Mouse (Mus musculus) forebrain, embryonic 15.5 days (tissue): ENCODE data around the gene Il4ra. TPM values are rescaled to one million over a fixed set of nuclear protein-coding genes. Genes with fewer than 3 reads are reported as not detected.

Experiments
- ATAC-seq: fragments of 200-750 bp; cut with Nextera tagmentation; replicated peaks from 2 replicates; pipeline ENCODE4 v1.8.0; 2017; ENCODE audit warnings: mild to moderate bottlenecking, moderate TSS enrichment, moderate library complexity
- H3K27ac ChIP-seq: fragments of 300-500 bp; sonication (generic); replicated peaks from 2 replicates; pipeline ENCODE4 v1.5.1; 2015; ENCODE audit warnings: mild to moderate bottlenecking, inconsistent platforms
- H3K27me3 ChIP-seq: fragments of 300-500 bp; sonication (generic); 2 replicates; pipeline ENCODE4 v1.6.1; 2015; ENCODE audit warnings: inconsistent platforms
- H3K36me3 ChIP-seq: fragments of 300-500 bp; sonication (generic); 2 replicates; pipeline ENCODE4 v1.6.1; 2015; ENCODE audit warnings: mild to moderate bottlenecking, inconsistent platforms
- H3K4me1 ChIP-seq: fragments of 300-500 bp; sonication (generic); 2 replicates; pipeline ENCODE4 v1.6.1; 2015; ENCODE audit warnings: inconsistent platforms
- H3K4me2 ChIP-seq: fragments of 300-500 bp; sonication (generic); replicated peaks from 2 replicates; pipeline ENCODE4 v1.6.1; 2015; ENCODE audit warnings: mild to moderate bottlenecking, inconsistent platforms
- H3K4me3 ChIP-seq: fragments of 300-500 bp; sonication (generic); 2 replicates; pipeline ENCODE4 v1.5.1; 2015; ENCODE audit warnings: mild to moderate bottlenecking, inconsistent platforms
- H3K9ac ChIP-seq: fragments of 300-500 bp; sonication (generic); replicated peaks from 2 replicates; pipeline ENCODE4 v1.6.1; 2015; ENCODE audit warnings: mild to moderate bottlenecking, inconsistent platforms
- H3K9me3 ChIP-seq: fragments of 300-500 bp; sonication (generic); 2 replicates; pipeline ENCODE4 v1.6.1; 2016; ENCODE audit warnings: inconsistent platforms
- WGBS: fragments of 180-500 bp; shearing (Covaris S2); methylation state at CpG from one replicate; pipeline ENCODE4 v1.1.7; 2015; ENCODE audit warnings: mixed read lengths; 5-methylcytosine and 5-hydroxymethylcytosine counted together
- polyA plus RNA-seq: library from polyadenylated mRNA; unstranded; fragments of >200 nt; fragmentation: Nextera tagmentation; extraction: Ambion mirVana; gene quantifications from 2 replicates; pipeline ENCODE4 v1.2.1, GENCODE M21; 2015

Gene Il4ra
- polyA plus RNA-seq, 1 experiment from 2014 or later: 2.2 TPM

DNA sequence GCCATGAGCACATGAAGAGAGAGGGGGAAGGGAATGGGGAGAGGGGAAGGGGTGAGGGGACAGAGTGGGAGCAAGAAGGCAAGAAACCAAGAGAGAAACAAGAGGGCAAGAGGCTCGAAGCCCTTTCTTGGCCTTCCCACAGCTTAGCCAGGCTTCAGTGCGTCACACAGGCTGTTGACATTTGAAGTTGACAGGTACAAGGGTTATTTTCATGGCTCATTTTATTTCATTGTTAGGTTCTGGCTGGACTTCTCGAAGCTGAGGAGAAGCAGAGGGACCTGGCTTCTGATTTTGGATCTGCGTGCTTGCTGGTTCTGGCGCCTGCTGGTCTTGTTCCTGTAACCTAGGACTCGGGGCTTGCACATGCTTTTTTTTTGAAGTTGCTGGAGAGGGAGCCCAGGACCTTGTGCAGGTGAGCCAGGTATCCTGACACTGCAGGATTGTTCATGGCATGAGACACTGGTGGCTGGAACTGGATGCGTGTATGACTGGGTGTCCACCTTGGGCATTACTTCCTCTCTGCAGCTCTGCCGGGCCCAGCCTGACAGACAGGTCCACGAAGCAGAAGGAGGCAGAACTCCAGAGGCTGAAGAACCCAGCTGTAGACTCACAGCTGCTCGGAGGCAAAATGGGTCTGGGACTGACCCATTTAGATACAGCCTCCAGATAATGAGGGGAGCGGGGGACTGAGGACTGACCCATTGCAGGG is 12.6 kb downstream of the Il4ra start:
- 81% methylated on average over 11 of the region's 11 CpGs for WGBS
- ATAC-seq: no peak
- H3K27me3 ChIP-seq: no peaks in the 10 kb centered on the region

DNA sequence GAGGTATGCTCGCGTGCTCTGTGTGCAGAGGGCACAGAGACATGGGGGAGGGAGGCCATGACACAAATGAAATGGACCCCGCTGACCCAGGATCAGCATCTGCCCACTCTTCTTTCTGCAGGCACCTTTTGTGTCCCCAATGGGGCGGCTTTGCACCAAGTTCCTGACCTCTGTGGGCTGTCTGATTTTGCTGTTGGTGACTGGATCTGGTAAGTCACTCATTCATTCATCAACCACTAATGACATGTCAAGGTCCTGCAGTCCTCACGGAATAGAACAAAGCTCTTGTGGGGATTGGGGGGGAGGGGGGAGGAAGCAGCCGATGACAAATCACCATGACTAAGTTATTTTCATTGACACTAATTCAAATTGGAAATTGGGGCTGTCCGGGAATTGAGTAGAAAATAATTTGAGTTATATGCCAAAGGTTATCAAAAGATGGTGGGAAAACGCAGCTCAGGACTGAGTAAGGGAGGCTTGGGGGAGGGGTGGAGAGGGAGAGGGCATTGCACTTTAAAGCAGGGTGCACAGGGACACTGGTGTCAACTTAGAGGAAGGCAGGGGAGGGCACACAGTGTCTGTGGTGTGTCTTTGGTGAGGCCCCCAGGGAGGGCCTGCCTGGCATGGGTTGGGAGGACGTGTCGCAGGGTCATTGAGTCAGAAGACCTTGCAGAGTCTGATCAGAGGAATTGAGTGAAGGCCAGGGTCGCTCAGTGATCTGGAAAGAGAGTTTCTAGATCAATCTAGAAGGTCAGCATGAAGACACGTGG is 13.8 kb downstream of the Il4ra start:
- no peak overlapping the region for H3K27ac ChIP-seq
- H3K4me3 ChIP-seq: no peak overlapping the region
- no peaks in the 10 kb centered on the region for H3K36me3 ChIP-seq
- H3K27me3 ChIP-seq: no peaks in the 10 kb centered on the region
- H3K9ac ChIP-seq: no peak overlapping the region
- H3K9me3 ChIP-seq: no peaks in the 10 kb centered on the region
- H3K4me2 ChIP-seq: no peak overlapping the region
- WGBS: 70% methylated on average over 12 of the region's 12 CpGs
- H3K4me1 ChIP-seq: no peaks in the 10 kb centered on the region
- no peak for ATAC-seq

More for the DNA sequence above, 12.6 kb downstream of the Il4ra start:
- no peaks in the 10 kb centered on the region for H3K4me1 ChIP-seq
- H3K36me3 ChIP-seq: no peaks in the 10 kb centered on the region
- H3K4me3 ChIP-seq: no peak overlapping the region
- no peak overlapping the region for H3K4me2 ChIP-seq
- no peak overlapping the region for H3K9ac ChIP-seq
- H3K27ac ChIP-seq: no peak overlapping the region
- no peaks in the 10 kb centered on the region for H3K9me3 ChIP-seq

DNA sequence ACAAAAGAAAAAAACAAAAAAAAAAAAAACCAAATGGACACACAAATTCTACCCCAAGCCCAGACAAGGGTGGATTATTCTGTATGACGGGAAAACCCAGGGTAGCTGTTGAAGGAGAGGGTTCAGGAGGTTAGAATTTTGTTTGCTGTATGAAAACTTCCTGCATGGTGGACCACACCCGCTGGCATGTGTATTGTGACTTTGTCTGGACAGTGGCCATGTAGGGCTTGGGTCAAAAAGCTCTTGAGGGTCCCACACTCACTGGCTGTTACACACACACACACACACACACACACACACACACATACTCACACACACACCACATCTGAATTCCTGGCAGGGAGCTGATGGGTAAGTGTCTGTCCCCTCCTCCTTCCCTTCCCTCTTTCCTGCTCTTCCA is 14.5 kb downstream of the Il4ra start:
- H3K9ac ChIP-seq: no peak overlapping the region
- no peaks in the 10 kb centered on the region for H3K27me3 ChIP-seq
- no peaks in the 10 kb centered on the region for H3K9me3 ChIP-seq
- WGBS: 82% methylated on average over 2 of the region's 2 CpGs
- no peaks in the 10 kb centered on the region for H3K36me3 ChIP-seq
- ATAC-seq: no peak
- no peaks in the 10 kb centered on the region for H3K4me1 ChIP-seq
- H3K4me3 ChIP-seq: no peak overlapping the region
- no peak overlapping the region for H3K4me2 ChIP-seq
- no peak overlapping the region for H3K27ac ChIP-seq

DNA sequence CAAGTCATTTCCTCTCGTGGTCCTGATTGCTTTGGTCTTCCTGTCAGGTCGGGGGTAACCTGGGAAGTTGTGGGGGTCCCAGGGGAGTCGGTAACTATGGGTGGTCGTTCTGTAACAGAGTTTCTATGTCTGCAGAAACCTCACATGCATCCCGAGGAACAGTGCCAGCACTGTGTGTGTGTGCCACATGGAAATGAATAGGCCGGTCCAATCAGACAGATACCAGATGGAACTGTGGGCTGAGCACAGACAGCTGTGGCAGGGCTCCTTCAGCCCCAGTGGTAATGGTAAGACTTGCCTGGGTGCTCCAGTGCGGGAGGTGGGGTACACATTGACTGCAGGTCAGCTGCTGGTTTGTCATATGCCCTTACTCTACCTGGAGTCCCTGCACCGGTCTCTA is 17.0 kb downstream of the Il4ra start:
- WGBS: 75% methylated on average over 8 of the region's 8 CpGs
- H3K9ac ChIP-seq: no peak overlapping the region

DNA sequence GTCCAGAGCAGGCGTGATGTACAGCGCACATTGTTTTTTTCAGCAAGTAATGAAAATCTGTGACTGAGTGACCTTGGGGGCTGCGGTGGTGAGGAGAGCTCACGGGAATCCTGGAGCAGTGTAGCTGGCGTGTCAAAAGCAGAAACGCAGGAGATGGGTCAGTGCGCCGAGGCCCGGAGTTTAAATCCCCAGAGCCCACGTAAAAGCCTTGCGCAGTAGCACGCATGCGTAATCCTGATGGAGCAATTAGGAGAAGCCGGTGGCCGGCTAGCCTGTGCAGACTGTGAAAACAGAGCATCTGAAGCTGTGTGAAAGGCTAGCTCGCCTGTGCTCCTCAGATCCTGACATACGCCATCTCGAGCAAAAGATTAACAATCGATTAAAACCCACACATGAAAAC is 20.0 kb downstream of the Il4ra start:
- WGBS: 82% methylated on average over 19 of the region's 19 CpGs
- Histone ChIP-seq H3K4me2 (no peak overlapping the region), H3K36me3 (no peaks in the 10 kb centered on the region), H3K4me1 (peaks cover under 1% of the 10 kb centered on the region; the same call in 1 of the 2 replicates), H3K9ac (no peak overlapping the region), H3K27me3 (no peaks in the 10 kb centered on the region), H3K4me3 (no peak overlapping the region), H3K9me3 (no peaks in the 10 kb centered on the region), H3K27ac (no peak overlapping the region)
- ATAC-seq: no peak

More for the DNA sequence above, 17.0 kb downstream of the Il4ra start:
- H3K4me2 ChIP-seq: no peak overlapping the region
- no peak for ATAC-seq
- no peaks in the 10 kb centered on the region for H3K4me1 ChIP-seq
- H3K27me3 ChIP-seq: no peaks in the 10 kb centered on the region
- no peaks in the 10 kb centered on the region for H3K9me3 ChIP-seq
- H3K36me3 ChIP-seq: no peaks in the 10 kb centered on the region
- H3K4me3 ChIP-seq: no peak overlapping the region
- no peak overlapping the region for H3K27ac ChIP-seq

DNA sequence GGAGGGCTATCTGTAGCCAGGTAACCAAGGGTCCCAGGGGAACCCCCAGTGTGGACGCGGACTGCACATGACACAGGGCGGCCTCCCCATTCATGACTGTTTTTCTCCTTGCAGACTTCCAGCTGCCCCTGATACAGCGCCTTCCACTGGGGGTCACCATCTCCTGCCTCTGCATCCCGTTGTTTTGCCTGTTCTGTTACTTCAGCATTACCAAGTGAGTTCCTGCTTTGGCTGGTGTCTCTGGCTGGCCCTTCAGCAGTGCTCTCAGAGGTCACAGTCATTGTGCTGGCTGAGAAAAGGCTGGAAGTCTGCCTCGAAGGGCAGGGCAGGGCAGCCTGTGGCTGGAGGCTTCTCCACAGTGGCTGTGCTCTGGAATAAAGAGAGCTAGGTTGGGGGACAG is 20.8 kb downstream of the Il4ra start:
- Histone ChIP-seq H3K9ac (no peak overlapping the region), H3K9me3 (no peaks in the 10 kb centered on the region), H3K4me1 (peaks cover 7% of the 10 kb centered on the region; the same call in 1 of the 2 replicates), H3K27me3 (no peaks in the 10 kb centered on the region), H3K4me2 (no peak overlapping the region), H3K36me3 (no peaks in the 10 kb centered on the region), H3K4me3 (no peak overlapping the region), H3K27ac (no peak overlapping the region)
- 79% methylated on average over 6 of the region's 6 CpGs for WGBS
- ATAC-seq: no peak

DNA sequence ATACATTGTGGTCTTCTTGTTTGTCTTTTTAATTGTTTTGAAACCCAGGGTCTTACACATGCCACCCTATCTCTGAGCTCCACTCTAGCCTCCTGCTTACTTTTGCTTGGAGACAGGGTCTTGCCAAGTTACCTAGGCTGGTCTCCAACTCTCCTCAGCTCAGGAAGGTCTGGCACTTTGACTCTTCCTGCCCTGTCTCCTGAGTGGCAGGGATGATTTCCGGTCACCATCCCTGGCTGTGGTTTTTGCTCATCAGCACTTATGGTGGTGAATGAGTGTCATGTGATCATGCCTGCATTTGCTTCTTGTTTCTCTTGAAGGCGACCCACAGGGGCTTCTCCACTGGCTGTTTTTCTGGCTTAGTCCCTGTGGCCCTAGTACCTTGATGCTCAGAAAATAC is 21.9 kb downstream of the Il4ra start:
- WGBS: 82% methylated on average over 2 of the region's 2 CpGs
- Histone ChIP-seq H3K4me3 (no peak overlapping the region), H3K4me2 (no peak overlapping the region), H3K4me1 (peaks cover 7% of the 10 kb centered on the region; the same call in 1 of the 2 replicates), H3K36me3 (no peaks in the 10 kb centered on the region), H3K9me3 (no peaks in the 10 kb centered on the region), H3K27ac (no peak overlapping the region), H3K9ac (no peak overlapping the region), H3K27me3 (no peaks in the 10 kb centered on the region)
- no peak for ATAC-seq

DNA sequence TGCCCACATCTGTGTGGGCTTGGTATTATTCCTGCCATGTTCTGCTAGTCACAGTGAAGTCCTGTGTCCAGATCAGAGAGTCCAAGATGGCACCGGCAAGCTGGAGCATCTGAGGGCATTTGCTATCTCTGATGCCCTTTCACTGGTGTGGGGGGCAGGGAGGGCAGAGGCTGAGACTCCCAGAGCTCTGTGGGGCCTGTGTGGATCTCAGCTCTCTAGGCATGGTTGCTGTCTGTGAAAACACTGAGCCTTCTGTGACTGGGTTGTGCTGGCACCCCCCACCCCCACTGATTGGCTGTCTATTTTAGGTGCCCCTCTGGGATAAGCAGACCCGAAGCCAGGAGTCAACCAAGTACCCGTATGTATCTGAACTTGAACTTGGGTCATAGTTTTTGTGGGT is 22.9 kb downstream of the Il4ra start:
- H3K36me3 ChIP-seq: no peaks in the 10 kb centered on the region
- H3K4me3 ChIP-seq: no peak overlapping the region
- no peak overlapping the region for H3K9ac ChIP-seq
- H3K4me2 ChIP-seq: no peak overlapping the region
- H3K27ac ChIP-seq: no peak overlapping the region
- H3K9me3 ChIP-seq: no peaks in the 10 kb centered on the region
- no peaks in the 10 kb centered on the region for H3K27me3 ChIP-seq
- ATAC-seq: no peak
- 88% methylated on average over 3 of the region's 3 CpGs for WGBS
- H3K4me1 ChIP-seq: peaks cover 7% of the 10 kb centered on the region; the same call in 1 of the 2 replicates

DNA sequence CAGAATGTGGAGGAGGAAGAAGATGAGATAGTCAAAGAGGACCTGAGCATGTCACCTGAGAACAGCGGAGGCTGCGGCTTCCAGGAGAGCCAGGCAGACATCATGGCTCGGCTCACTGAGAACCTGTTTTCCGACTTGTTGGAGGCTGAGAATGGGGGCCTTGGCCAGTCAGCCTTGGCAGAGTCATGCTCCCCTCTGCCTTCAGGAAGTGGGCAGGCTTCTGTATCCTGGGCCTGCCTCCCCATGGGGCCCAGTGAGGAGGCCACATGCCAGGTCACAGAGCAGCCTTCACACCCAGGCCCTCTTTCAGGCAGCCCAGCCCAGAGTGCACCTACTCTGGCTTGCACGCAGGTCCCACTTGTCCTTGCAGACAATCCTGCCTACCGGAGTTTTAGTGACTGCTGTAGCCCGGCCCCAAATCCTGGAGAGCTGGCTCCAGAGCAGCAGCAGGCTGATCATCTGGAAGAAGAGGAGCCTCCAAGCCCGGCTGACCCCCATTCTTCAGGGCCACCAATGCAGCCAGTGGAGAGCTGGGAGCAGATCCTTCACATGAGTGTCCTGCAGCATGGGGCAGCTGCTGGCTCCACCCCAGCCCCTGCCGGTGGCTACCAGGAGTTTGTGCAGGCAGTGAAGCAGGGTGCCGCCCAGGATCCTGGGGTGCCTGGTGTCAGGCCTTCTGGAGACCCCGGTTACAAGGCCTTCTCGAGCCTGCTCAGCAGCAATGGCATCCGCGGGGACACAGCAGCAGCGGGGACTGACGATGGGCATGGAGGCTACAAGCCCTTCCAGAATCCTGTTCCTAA is 24.0 kb downstream of the Il4ra start:
- WGBS: 88% methylated on average over 16 of the region's 16 CpGs
- Histone ChIP-seq H3K9me3 (no peaks in the 10 kb centered on the region), H3K4me2 (no peak overlapping the region), H3K36me3 (no peaks in the 10 kb centered on the region), H3K9ac (no peak overlapping the region), H3K4me3 (no peak overlapping the region), H3K27me3 (no peaks in the 10 kb centered on the region), H3K27ac (no peak overlapping the region), H3K4me1 (peaks cover 10% of the 10 kb centered on the region)
- no peak for ATAC-seq

DNA sequence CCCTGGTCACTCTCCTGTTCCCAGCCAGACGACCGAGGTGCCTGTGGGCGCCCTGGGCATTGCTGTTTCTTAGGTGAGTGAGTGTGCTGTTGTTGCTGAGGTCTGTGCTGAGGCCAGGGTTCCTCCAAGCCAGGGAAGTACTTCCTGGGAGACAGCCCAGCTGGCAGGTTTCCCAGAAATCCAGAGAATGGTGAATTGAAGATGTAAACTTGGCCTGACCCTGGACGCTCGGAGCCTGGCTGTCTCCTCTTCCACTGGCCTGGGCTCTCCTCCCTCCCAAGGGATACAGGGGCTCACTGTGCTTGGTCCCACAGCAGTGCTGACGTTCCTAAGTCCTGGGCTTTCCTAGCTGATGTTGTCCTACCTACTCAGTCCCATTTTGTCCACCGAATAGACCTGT is 25.1 kb downstream of the Il4ra start:
- WGBS: 52% methylated on average over 7 of the region's 7 CpGs
- Histone ChIP-seq H3K9me3 (no peaks in the 10 kb centered on the region), H3K4me2 (no peak overlapping the region), H3K9ac (no peak overlapping the region), H3K27me3 (no peaks in the 10 kb centered on the region), H3K4me3 (no peak overlapping the region), H3K27ac (no peak overlapping the region), H3K36me3 (no peaks in the 10 kb centered on the region), H3K4me1 (peaks cover 13% of the 10 kb centered on the region)
- ATAC-seq: no peak

DNA sequence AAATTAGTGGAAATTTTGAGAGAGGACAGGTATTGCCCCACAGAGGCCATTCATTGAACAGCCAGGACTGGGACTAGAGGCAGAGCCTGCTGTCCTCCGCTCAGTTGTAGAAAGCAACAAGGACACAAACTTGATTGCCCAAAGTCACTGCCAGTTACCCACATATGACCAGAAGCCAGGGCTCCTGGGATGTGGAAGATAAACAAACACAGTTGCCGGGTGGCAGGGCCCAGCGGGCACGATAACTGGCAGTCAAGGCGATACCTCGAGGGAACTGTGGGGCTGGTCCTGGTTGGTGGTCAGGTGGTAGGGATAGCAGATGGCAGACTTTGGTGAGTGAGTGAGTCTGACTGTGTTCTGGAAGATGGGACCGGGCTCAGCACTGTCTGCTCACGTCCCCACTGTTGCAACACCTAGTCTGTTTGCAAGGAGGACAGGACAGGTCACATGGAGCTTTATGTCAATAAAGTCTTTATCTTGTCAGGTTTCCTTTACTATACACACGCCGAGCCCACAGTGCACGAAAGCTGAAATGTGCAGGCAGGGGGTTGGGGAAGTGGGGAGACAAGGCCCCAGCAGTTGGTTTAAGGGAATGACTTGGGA is 25.7 kb downstream of the Il4ra start:
- H3K9ac ChIP-seq: no peak overlapping the region
- H3K4me1 ChIP-seq: peaks cover 13% of the 10 kb centered on the region
- no peaks in the 10 kb centered on the region for H3K36me3 ChIP-seq
- no peak overlapping the region for H3K4me3 ChIP-seq
- ATAC-seq: no peak
- 89% methylated on average over 11 of the region's 11 CpGs for WGBS
- H3K27ac ChIP-seq: no peak overlapping the region
- H3K4me2 ChIP-seq: no peak overlapping the region
- no peaks in the 10 kb centered on the region for H3K27me3 ChIP-seq
- no peaks in the 10 kb centered on the region for H3K9me3 ChIP-seq

DNA sequence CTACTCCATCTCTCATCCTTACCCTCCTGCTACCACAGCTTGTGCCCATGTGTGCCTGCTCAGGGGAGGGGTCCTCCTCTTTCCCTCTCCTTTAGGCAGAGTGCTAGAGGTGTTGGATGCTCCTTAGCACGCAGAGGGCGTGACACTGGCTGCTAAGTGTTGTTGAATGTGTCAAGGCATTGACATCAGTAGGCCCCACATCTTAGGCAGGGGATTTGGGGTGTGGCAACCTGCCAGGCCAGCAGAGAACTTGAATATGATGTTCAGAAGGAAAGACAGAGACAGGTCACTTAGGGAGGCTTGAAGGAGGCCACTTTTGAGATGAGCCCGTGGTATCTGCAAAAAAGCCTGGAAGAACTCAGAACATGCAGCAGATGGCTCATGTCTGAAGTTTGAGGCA is 26.2 kb downstream of the Il4ra start:
- no peak for ATAC-seq
- 63% methylated on average over 3 of the region's 3 CpGs for WGBS
- no peaks in the 10 kb centered on the region for H3K36me3 ChIP-seq

More for the DNA sequence above, 26.2 kb downstream of the Il4ra start:
- Histone ChIP-seq H3K27ac (no peak overlapping the region), H3K9ac (no peak overlapping the region), H3K9me3 (no peaks in the 10 kb centered on the region), H3K4me3 (no peak overlapping the region), H3K27me3 (no peaks in the 10 kb centered on the region), H3K4me2 (no peak overlapping the region), H3K4me1 (peaks cover 13% of the 10 kb centered on the region)
